Mouse (Mus musculus): Measurements from ENCODE around the gene Pbrm1.
A peak's percentile ranks its signal among the peaks of the same experiment; 100 is the strongest.

Pbrm1 gene

GRCm38 (mm10) chr14:31134015-31135000 lies 115.4 kb downstream of the Pbrm1 start:
- DNase-seq, result no peak

GRCm38 (mm10) chr14:31135495-31136410 lies 116.8 kb downstream of the Pbrm1 start:
- DNase-seq, result no peak

DNA sequence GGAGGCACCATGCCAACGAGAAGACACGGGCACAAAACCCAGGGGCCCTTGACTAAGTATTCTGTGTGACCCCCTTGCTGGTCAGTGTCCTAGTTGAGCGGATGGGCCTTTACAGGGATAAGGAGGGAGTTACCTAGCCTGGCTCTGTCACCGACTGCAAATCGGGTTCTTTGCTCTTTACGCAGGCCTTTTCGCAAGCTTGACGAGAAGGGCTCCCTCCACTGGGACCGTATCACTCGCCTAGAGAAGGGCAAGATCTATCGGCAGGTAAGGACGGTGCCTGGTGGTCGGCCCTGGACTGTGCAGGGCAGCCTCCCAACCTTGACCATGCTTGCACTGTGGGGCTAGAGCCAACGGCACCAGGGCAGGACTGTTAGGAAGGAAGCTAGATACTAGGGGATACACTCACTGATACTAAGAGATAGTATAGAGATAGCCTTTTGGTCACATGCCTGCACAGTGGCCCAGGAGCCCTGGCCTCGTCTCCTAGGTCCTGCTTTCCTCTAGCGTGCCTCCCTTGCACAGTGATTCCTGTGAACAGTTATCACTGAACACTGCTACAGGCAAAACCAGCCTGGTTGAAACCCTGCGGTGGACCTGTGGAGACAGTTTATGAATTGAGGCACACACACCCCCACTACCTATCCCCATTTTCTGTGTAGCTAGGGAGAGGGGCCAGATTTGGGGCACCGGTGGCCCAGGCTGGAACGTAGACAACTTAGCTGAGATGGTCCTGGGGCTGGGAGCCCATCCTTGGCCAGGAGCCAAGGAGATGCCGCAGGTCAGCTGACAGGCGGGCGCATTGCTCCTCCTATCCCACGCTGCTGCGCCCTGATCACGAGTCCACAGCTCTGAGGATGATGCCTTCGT lies 117.7 kb downstream of the Pbrm1 start:
- DNase-seq, result no peak

- no peak for DNase-seq
Observed at GRCm38 (mm10) chr14:31137281-31137595, 118.3 kb downstream of the Pbrm1 start.

DNA sequence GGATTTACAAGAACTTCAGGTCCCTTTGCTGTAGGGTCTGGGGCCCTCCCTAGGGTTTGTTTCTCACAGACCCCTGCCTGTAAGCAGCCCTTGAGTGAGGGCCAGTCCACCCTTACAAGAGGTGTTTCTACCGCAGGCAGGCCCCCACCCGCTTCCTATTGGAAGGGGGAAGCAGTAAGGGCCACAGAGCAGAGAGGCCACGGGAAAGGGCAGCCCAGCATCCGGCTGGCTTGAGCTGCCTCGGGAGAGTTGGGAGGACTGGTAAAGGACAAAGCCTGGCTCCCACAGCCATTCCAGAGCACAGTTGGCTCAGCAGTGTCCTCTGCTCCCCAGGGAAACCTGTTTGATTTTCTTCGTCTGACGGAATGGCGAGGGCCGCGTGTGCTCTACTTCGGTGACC lies 118.9 kb downstream of the Pbrm1 start:
- DNase-seq, result no peak

GRCm38 (mm10) chr14:31138219-31138896 lies 119.4 kb downstream of the Pbrm1 start:
- DNase-seq, result no peak

- DNase-seq, result no peak
Observed at GRCm38 (mm10) chr14:31138897-31139429, 120.0 kb downstream of the Pbrm1 start.

DNA sequence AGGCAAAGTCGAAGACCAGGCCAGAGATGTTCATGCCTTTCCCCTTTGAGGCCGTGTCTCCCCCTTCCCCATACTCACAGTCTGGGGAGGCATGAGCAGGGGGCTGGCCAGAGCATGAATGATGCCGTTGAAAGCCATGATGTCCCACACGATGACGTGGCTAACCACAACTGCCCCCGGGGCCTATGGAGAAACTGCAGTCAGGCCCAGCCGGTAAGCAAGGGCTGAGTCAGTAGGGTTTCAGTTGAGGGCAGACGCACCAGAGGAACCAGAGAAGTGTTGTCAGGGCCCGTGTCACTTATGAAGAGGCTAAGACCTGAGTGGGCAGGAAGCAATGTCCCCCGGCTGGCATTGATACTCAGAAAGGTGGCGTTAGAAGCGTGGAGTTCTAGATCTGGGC lies 120.7 kb downstream of the Pbrm1 start:
- DNase-seq, result no peak

DNA sequence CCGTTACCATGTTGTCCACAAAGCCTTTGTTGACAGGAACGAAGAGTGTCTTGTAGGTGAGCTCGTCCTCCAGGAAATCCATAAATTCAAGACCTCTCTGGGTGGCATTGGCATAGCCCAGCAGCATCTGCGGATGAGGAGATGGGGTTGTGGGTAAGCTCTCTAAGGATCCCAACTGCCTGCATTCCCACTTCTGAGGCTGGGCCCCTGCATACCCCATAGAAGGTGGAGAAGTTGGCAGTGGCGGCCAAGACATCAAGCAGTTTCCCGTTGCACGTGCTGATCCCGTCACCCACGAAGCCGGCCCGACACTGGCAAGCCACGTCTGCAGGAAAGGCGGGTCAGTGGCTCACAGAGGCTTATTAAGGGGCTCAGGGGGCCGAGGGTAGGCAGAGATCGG lies 121.2 kb downstream of the Pbrm1 start:
- DNase-seq, result no peak

DNA sequence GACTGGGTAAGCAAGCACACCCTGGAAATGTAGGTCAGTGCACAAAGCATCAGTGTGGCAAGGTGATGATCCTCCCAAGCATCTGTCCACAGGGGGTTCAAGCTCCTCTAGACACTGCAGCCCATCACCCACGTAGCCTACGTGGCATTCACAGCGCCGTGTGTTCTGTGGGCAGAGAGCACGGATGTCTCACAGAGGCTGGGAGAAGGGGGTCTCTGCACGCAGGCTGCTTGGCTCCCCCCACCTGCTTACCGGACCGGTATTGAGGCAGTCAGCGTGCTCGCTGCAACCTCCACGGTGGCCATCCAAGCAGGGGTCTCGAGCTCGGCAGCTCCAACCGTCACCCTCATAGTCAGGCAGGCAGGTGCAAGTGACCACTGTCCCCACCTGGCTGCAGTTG lies 122.1 kb downstream of the Pbrm1 start:
- no peak for DNase-seq

GRCm38 (mm10) chr14:31145694-31146093 lies 126.8 kb downstream of the Pbrm1 start:
- no peak for DNase-seq

- DNase-seq, result no peak
Observed at GRCm38 (mm10) chr14:31160196-31161150, 141.5 kb downstream of the Pbrm1 start.

- DNase-seq, result no peak
Observed at GRCm38 (mm10) chr14:31161191-31161590, 142.3 kb downstream of the Pbrm1 start.

- no peak for DNase-seq
Observed at GRCm38 (mm10) chr14:31161638-31162037, 142.7 kb downstream of the Pbrm1 start.

GRCm38 (mm10) chr14:31164067-31164466 lies 145.1 kb downstream of the Pbrm1 start:
- no peak for DNase-seq

- DNase-seq, result no peak
Observed at GRCm38 (mm10) chr14:31165010-31165409, 146.1 kb downstream of the Pbrm1 start.

DNA sequence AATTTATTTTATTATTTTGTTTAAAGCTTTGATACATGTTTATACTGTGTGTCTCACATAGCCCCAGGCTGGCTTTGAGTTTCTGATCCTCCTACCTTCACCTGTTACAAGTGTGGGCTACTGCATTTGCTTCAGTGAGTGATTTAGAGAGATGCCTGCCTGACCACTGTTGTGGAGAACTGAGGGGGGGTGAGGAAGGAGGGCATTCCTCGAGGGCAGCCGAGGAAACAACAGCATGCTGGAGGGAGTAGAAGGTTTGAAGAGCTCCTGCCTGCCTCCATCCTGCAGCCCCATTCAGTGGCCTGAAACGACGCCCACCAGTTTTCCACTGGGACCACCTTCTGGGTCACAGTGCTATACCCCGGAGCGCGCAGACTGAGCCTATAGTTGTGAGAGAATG lies 146.5 kb downstream of the Pbrm1 start:
- no peak for DNase-seq

GRCm38 (mm10) chr14:31165991-31166630 lies 147.2 kb downstream of the Pbrm1 start:
- DNase-seq, result peak; percentile 45 to 59

DNA sequence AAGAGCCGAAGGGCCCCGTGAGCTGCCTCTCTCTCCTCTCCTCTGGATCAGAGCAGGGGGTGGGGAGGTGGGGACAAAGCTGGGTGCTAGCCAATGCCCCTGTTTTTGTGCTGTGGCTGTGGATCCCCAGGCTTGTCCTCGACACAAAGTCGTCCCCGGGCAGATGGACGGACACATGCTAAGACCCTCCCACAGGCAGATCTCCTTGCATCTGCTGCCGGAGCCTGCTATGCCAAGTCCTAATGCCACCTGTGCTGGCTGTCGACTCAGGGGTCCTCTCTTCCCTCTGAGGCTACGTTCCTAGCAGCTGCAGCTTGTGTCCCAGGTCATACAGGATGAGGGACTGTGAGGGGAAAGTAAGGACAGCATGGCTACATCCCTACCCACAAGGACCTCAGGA lies 147.9 kb downstream of the Pbrm1 start:
- no peak for DNase-seq

DNA sequence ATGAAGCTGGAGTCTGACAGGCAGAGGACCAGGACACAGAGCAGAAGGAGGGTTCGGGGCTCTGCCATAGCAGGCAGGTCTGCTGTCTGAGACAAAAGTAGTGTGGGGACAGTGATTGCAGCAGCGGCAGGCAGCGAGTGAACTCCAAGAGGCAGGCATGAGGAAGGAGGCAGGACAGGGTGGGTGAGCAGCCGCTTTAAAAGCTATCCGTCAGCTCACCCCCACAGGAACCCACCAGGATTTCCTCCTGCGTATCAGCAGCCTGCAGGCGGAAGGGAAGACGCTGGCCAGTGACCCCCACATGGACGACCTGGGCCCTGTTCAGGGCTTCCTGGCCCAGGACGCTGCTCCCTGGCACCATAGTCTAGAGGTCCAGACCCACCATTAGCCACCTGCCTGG lies 149.5 kb downstream of the Pbrm1 start, which contains the start of gene Stab1:
Gene Stab1 (minus strand): TSS at position 217 of the 400 bp plus-strand sequence.
- peak; percentile 61 to 72 for DNase-seq

Data from lung, adult 18-20 months (tissue).